Mouse (Mus musculus) granulocyte monocyte progenitor cell, adult 5-6 weeks (primary cell): ENCODE data around the gene Dnah1. TPM values are rescaled to one million over a fixed set of nuclear protein-coding genes. Genes with fewer than 3 reads are reported as not detected.

ENCODE experiments used
- total RNA-seq, 2 experiments: library from RNA; stranded (forward) in 1 of 2; stranded (reverse) in 1 of 2; fragments of 200-712, 200-1000 nt in 1 of 2; fragments of >200 nt in 1 of 2; fragmentation: Nextera tagmentation in 1 of 2; gene quantifications; 2 replicates each; pipeline ENCODE4 v1.2.3; 2014 to 2017

Dnah1 gene
- total RNA-seq, 2 experiments from 2014 or later, result 0.02 to 0.05 TPM

Other genes with a start within 250 kb of the Dnah1 start
- gene Smim4, start 194.9 kb downstream of the Dnah1 start, total RNA-seq (2014; fragmentation: Nextera tagmentation), result 183 and 200 TPM in 2 replicates
- gene Smim4, start 194.9 kb downstream of the Dnah1 start, total RNA-seq (2017), result 85.5 and 91.3 TPM in 2 replicates
- gene Nt5dc2, start 192.8 kb downstream of the Dnah1 start, total RNA-seq (2014; fragmentation: Nextera tagmentation), result 107 and 116 TPM in 2 replicates
- 172 and 213 TPM in 2 replicates for gene Nt5dc2, start 192.8 kb downstream of the Dnah1 start, total RNA-seq (2017)
- not detected in 2 replicates for gene Stab1, start 155.3 kb downstream of the Dnah1 start, total RNA-seq (2014; fragmentation: Nextera tagmentation)
- 3.0 TPM in 1 of 2 replicates, not detected in the other for gene Stab1, start 155.3 kb downstream of the Dnah1 start, total RNA-seq (2017)
- gene Tnnc1, start 115.6 kb downstream of the Dnah1 start, total RNA-seq (2014; fragmentation: Nextera tagmentation), result 4.1 TPM in 1 of 2 replicates, not detected in the other
- gene Tnnc1, start 115.6 kb downstream of the Dnah1 start, total RNA-seq (2017), result 0.82 TPM in 1 of 2 replicates, not detected in the other
- 137 and 211 TPM in 2 replicates for gene Nisch, start 107.0 kb downstream of the Dnah1 start, total RNA-seq (2014; fragmentation: Nextera tagmentation)
- gene Nisch, start 107.0 kb downstream of the Dnah1 start, total RNA-seq (2017), result 86.1 and 111 TPM in 2 replicates
- gene Sema3g, start 106.0 kb downstream of the Dnah1 start, total RNA-seq (2014; fragmentation: Nextera tagmentation), result 0.21 TPM in 1 of 2 replicates, not detected in the other
- gene Sema3g, start 106.0 kb downstream of the Dnah1 start, total RNA-seq (2017), result not detected in 2 replicates
- gene Phf7, start 72.6 kb downstream of the Dnah1 start, total RNA-seq (2014; fragmentation: Nextera tagmentation), result 13.9 and 15.2 TPM in 2 replicates
- gene Phf7, start 72.6 kb downstream of the Dnah1 start, total RNA-seq (2017), result 14.8 and 17.4 TPM in 2 replicates
- gene Bap1, start 72.4 kb downstream of the Dnah1 start, total RNA-seq (2014; fragmentation: Nextera tagmentation), result 29.9 and 40.9 TPM in 2 replicates
- 47.9 and 54.8 TPM in 2 replicates for gene Bap1, start 72.4 kb downstream of the Dnah1 start, total RNA-seq (2017)
- 35.9 and 42.7 TPM in 2 replicates for gene Capn7, start 12.7 kb upstream of the Dnah1 start, total RNA-seq (2014; fragmentation: Nextera tagmentation)
- gene Capn7, start 12.7 kb upstream of the Dnah1 start, total RNA-seq (2017), result 49.2 and 61.5 TPM in 2 replicates
- gene Sh3bp5, start 112.2 kb upstream of the Dnah1 start, total RNA-seq (2014; fragmentation: Nextera tagmentation), result 5.0 and 6.3 TPM in 2 replicates
- 2.7 and 2.8 TPM in 2 replicates for gene Sh3bp5, start 112.2 kb upstream of the Dnah1 start, total RNA-seq (2017)
- 26.3 and 35.0 TPM in 2 replicates for gene Eaf1, start 170.5 kb upstream of the Dnah1 start, total RNA-seq (2014; fragmentation: Nextera tagmentation)
- gene Eaf1, start 170.5 kb upstream of the Dnah1 start, total RNA-seq (2017), result 26.5 and 31.4 TPM in 2 replicates
- gene Mettl6, start 171.1 kb upstream of the Dnah1 start, total RNA-seq (2014; fragmentation: Nextera tagmentation), result 62.4 and 64.9 TPM in 2 replicates
- gene Mettl6, start 171.1 kb upstream of the Dnah1 start, total RNA-seq (2017), result 110 and 131 TPM in 2 replicates